Mouse (Mus musculus) Patski (cell line): ENCODE measurements around the gene Tas2r144. TPM values are rescaled to one million over a fixed set of nuclear protein-coding genes. Genes with fewer than 3 reads are reported as not detected.

ENCODE experiments used
- ATAC-seq: fragments of 100-300 bp; one replicate; pipeline ENCODE4 v1.8.0; 2021
- CTCF ChIA-PET: fragments of 350-600 bp; sonication (Branson Sonifier 250); formaldehyde crosslinking; loops from one replicate; lab custom pipeline; 2022; ENCODE audit warnings: inconsistent platforms; lab: Charles Lee
- POLR2A ChIA-PET: fragments of 350-600 bp; sonication (Branson Sonifier 250); formaldehyde crosslinking; loops from one replicate; lab custom pipeline; 2022; ENCODE audit warnings: antibody characterized with exemption, inconsistent platforms; lab: Charles Lee
- DNase-seq: peaks from one replicate; pipeline ENCODE4 v3.0.0-alpha.2; 2011; ENCODE audit warnings: low read depth, low spot score
- H3K27me3 ChIP-seq: fragments of 371-371 bp; one replicate; pipeline ENCODE4 v1.5.1; 2021
- CTCF ChIP-seq: fragments of 100-300 bp; IDR thresholded peaks from one replicate; pipeline ENCODE4 v1.5.1; 2021
- in situ Hi-C: fragments of 300-500 bp; cut with MboI; formaldehyde crosslinking; loops from 3 replicates; pipeline ENCODE4 v1.11.1; 2018; ENCODE audit warnings: low pct_unique_long_range_greater_than_20kb, mixed read lengths
- polyA plus RNA-seq: library from polyadenylated mRNA; unstranded; gene quantifications from one replicate; pipeline ENCODE4 v1.2.3, GENCODE M21; 2021

Gene Tas2r144
- polyA plus RNA-seq, 1 experiment from 2014 or later, result not detected

DNA sequence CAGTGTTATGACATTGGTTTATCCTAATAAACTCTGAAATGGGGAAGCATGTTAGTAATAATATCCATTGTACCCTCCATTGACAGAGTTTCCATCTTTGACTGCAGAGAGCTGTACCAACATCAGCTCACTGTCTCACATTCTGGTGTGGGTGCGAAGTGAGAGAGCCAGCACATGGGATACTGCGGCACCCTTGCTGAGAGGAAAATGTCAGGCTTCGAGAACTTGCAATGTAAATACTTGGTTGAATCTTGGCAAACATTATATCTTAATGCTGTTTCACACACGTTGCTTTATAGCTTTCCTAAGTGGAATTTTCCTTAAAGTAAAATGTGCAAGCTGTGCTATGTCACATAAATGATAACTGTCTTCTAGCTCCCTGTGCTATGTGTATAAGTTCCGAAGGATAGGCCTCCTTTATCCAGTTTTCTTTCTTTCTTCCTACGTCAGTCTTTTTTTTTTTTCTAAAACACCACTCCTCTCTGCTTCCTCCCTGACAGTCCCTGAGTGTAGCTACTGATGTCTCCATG lies 22.2 kb downstream of the Tas2r144 start:
- ATAC-seq, result no peak

GRCm38 (mm10) chr6:42241311-42242045 lies 26.4 kb downstream of the Tas2r144 start:
- POLR2A ChIA-PET, result no interaction called here
- in situ Hi-C loops, result loop anchor here (25.0 kb wide), 1 partner anchor 596 kb away; the partner anchor contains the start of gene Olfr449
- no peak for DNase-seq
- H3K27me3 ChIP-seq, result peaks cover 24% of the 10 kb centered on the region
- CTCF ChIA-PET, result interaction anchor here (0.6 to 1.9 kb wide), 5 partner anchors 8 to 15 kb away, joined by 3 to 6 read pairs (median 3); no protein-coding TSS in a partner anchor
- no peak for ATAC-seq
- TF ChIP-seq CTCF, result no peak

More for the DNA sequence above, 22.2 kb downstream of the Tas2r144 start:
- no peak for TF ChIP-seq CTCF
- ChIA-PET POLR2A (interaction anchor here (1.7 kb wide), 1 partner anchor 10 kb away, joined by 4 read pairs; no protein-coding TSS in a partner anchor), CTCF (interaction anchor here (0.6 to 1.9 kb wide), 4 partner anchors 11 to 319 kb away, joined by 3 to 6 read pairs (median 4); no protein-coding TSS in a partner anchor)
- H3K27me3 ChIP-seq, result peaks cover 16% of the 10 kb centered on the region
- in situ Hi-C loops, result loop anchor here (25.0 kb wide), 1 partner anchor 600 kb away; the partner anchor contains the start of gene Olfr449
- no peak for DNase-seq

GRCm38 (mm10) chr6:42245711-42246353 lies 30.7 kb downstream of the Tas2r144 start, which contains the start of gene Gstk1:
Gene Gstk1, plus strand, starts transcription at chr6:42245935.
- ATAC-seq (peak; percentile 90), DNase-seq (no peak)
- ChIA-PET CTCF (interaction anchor here (1.2 kb wide), 1 partner anchor 16 kb away, joined by 3 read pairs; the partner anchor contains the start of gene Tmem139), POLR2A (no interaction called here)
- peaks cover 15% of the 10 kb centered on the region for H3K27me3 ChIP-seq
- in situ Hi-C loops, result loop anchor here (25.0 kb wide), 1 partner anchor 591 kb away; the partner anchor contains the start of gene Olfr449
- no peak for TF ChIP-seq CTCF

GRCm38 (mm10) chr6:42247173-42247572 lies 32.0 kb downstream of the Tas2r144 start:
- POLR2A ChIA-PET, result interaction anchor here (1.3 kb wide), 1 partner anchor 10 kb away, joined by 4 read pairs; no protein-coding TSS in a partner anchor
- DNase-seq, result no peak
- in situ Hi-C loops, result loop anchor here (25.0 kb wide), 1 partner anchor 590 kb away; the partner anchor contains the start of gene Olfr449
- H3K27me3 ChIP-seq, result peaks cover 18% of the 10 kb centered on the region
- no peak for ATAC-seq
- CTCF ChIA-PET, result no interaction called here
- TF ChIP-seq CTCF, result no peak

DNA sequence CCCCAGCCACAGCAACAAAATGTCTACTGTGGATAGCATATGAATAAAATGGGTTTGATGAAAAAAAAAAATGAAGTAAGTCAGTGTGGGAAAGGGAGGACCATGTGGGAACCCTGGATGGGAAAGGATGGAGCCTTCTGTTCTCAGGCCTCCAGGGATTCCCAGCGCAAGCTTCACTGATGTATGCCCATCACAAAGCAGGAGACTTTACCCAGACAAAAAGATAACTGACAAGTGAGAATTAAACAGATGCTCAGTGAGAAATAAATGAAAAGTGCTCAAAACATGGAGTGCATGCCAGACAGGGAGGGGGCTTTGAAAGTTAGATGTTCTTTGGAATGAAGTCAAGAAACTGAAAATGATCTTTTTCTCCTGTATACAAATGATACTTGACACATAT lies 32.9 kb downstream of the Tas2r144 start:
- no peak for DNase-seq
- ChIA-PET POLR2A (interaction anchor here (1.3 kb wide), 1 partner anchor 11 kb away, joined by 4 read pairs; no protein-coding TSS in a partner anchor), CTCF (interaction anchor here (1.6 to 3.0 kb wide), 2 partner anchors 11 to 12 kb away, joined by 6 to 14 read pairs; no protein-coding TSS in a partner anchor)
- TF ChIP-seq CTCF, result no peak
- no peak for ATAC-seq
- peaks cover 22% of the 10 kb centered on the region for H3K27me3 ChIP-seq
- in situ Hi-C loops, result loop anchor here (25.0 kb wide), 1 partner anchor 589 kb away; the partner anchor contains the start of gene Olfr449

- peaks cover 16% of the 10 kb centered on the region for H3K27me3 ChIP-seq
- no peak for TF ChIP-seq CTCF
- in situ Hi-C loops, result loop anchor here (10.0 to 25.0 kb wide), 2 partner anchors 333 to 1036 kb away; no protein-coding TSS in a partner anchor
- POLR2A ChIA-PET, result no interaction called here
- DNase-seq (no peak), ATAC-seq (no peak)
- CTCF ChIA-PET, result interaction anchor here (1.1 to 1.2 kb wide), 3 partner anchors 11 to 16 kb away, joined by 3 to 4 read pairs (median 3); no protein-coding TSS in a partner anchor
Observed at GRCm38 (mm10) chr6:42251791-42252190, 36.7 kb downstream of the Tas2r144 start.

DNA sequence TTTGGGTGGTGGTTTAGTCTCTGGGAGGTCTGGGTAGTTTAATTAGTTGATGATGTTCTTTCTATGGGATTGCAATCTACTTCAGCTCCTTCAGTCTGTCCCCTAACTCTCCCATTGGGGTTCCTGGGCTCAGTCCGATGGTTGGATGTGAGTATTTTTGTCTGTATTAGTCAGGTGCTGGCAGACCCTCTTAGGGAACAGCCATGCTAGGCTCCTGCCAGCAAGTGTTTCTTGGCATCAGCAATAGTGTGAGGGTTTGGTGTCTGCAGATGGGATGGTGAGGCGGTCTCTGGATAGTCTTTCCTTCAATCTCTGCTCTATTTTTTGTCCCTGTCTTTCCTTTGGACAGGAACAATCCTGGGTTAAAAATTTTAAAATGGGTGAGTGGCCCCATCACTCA lies 38.0 kb downstream of the Tas2r144 start:
- DNase-seq (no peak), ATAC-seq (no peak)
- ChIA-PET POLR2A (no interaction called here), CTCF (interaction anchor here (1.3 kb wide), 1 partner anchor 11 kb away, joined by 3 read pairs; no protein-coding TSS in a partner anchor)
- in situ Hi-C loops, result loop anchor here (10.0 to 25.0 kb wide), 2 partner anchors 332 to 1034 kb away; no protein-coding TSS in a partner anchor
- TF ChIP-seq CTCF, result no peak
- peaks cover 16% of the 10 kb centered on the region for H3K27me3 ChIP-seq

- DNase-seq (no peak), ATAC-seq (peak; percentile 84)
- ChIA-PET CTCF (interaction anchor here (0.6 to 2.2 kb wide), 7 partner anchors 8 to 335 kb away, joined by 3 to 8 read pairs (median 3); no protein-coding TSS in a partner anchor), POLR2A (no interaction called here)
- H3K27me3 ChIP-seq, result peaks cover 5% of the 10 kb centered on the region
- in situ Hi-C loops, result loop anchor here (5.0 to 25.0 kb wide), 3 partner anchors 327 to 1030 kb away; partner anchors contain the start of gene Ephb6
- peak; percentile 82 for TF ChIP-seq CTCF
Observed at GRCm38 (mm10) chr6:42257303-42257863, 42.3 kb downstream of the Tas2r144 start.

GRCm38 (mm10) chr6:42260430-42260829 lies 45.3 kb downstream of the Tas2r144 start:
- H3K27me3 ChIP-seq, result no peaks in the 10 kb centered on the region
- in situ Hi-C loops, result loop anchor here (10.0 to 25.0 kb wide), 2 partner anchors 424 to 1027 kb away; no protein-coding TSS in a partner anchor
- no peak for DNase-seq
- ChIA-PET POLR2A (no interaction called here), CTCF (interaction anchor here (1.0 to 2.7 kb wide), 2 partner anchors 11 to 116 kb away, joined by 3 to 14 read pairs; no protein-coding TSS in a partner anchor)
- ATAC-seq, result no peak
- TF ChIP-seq CTCF, result no peak
